Mouse (Mus musculus): Measurements from ENCODE around the gene Dnajb4. TPM values are rescaled to one million over a fixed set of nuclear protein-coding genes. Genes with fewer than 3 reads are reported as not detected.
"Not testable (repeated sequence)": the region's sequence is repeated elsewhere in the genome, so short reads cannot be mapped to it uniquely, and the experiment has no call there.

The Dnajb4 gene
- polyA plus RNA-seq, 1 experiment from 2014 or later: 26.6 TPM

- no peak overlapping the region for H3K9ac ChIP-seq (ENCODE audit: low read length)
- no peaks in the 10 kb centered on the region for H3K4me1 ChIP-seq (ENCODE audit: control insufficient read depth, insufficient read depth, low read length)
- H3K4me3 ChIP-seq (ENCODE audit: low read depth, low read length): no peak overlapping the region
- no peaks in the 10 kb centered on the region for H3K9me3 ChIP-seq (ENCODE audit: control insufficient read depth, low read length)
- DNase-seq (ENCODE audit: low spot score, missing footprints) (no peak), ATAC-seq (ENCODE audit: low FRiP score) (no peak)
- 82% methylated on average over 4 of the region's 4 CpGs for WGBS
- no peak overlapping the region for H3K27ac ChIP-seq (ENCODE audit: low read depth, low read length)
- no peaks in the 10 kb centered on the region for H3K36me3 ChIP-seq (ENCODE audit: control insufficient read depth, insufficient read depth, low read length)
- no peaks in the 10 kb centered on the region for H3K27me3 ChIP-seq (ENCODE audit: control insufficient read depth, insufficient read depth, low read length)
- no peak overlapping the region for H3K4me2 ChIP-seq
Observed at GRCm38 (mm10) chr3:152130963-152131362, 79.1 kb downstream of the Dnajb4 start.

GRCm38 (mm10) chr3:152129426-152129825 lies 80.7 kb downstream of the Dnajb4 start:
- ATAC-seq (ENCODE audit: low FRiP score); H3K9me3 ChIP-seq (ENCODE audit: control insufficient read depth, low read length); DNase-seq (ENCODE audit: low spot score, missing footprints); H3K4me1 ChIP-seq (ENCODE audit: control insufficient read depth, insufficient read depth, low read length); H3K4me2 ChIP-seq; H3K9ac ChIP-seq (ENCODE audit: low read length); H3K36me3 ChIP-seq (ENCODE audit: control insufficient read depth, insufficient read depth, low read length); H3K27me3 ChIP-seq (ENCODE audit: control insufficient read depth, insufficient read depth, low read length); H3K4me3 ChIP-seq (ENCODE audit: low read depth, low read length); H3K27ac ChIP-seq (ENCODE audit: low read depth, low read length): not testable (repeated sequence)
- WGBS: 94% methylated on average over 4 of the region's 4 CpGs

- Histone ChIP-seq H3K27ac (ENCODE audit: low read depth, low read length) (no peak overlapping the region), H3K4me2 (no peak overlapping the region), H3K27me3 (ENCODE audit: control insufficient read depth, insufficient read depth, low read length) (no peaks in the 10 kb centered on the region), H3K36me3 (ENCODE audit: control insufficient read depth, insufficient read depth, low read length) (no peaks in the 10 kb centered on the region), H3K9me3 (ENCODE audit: control insufficient read depth, low read length) (no peaks in the 10 kb centered on the region), H3K4me3 (ENCODE audit: low read depth, low read length) (no peak overlapping the region), H3K4me1 (ENCODE audit: control insufficient read depth, insufficient read depth, low read length) (no peaks in the 10 kb centered on the region), H3K9ac (ENCODE audit: low read length) (no peak overlapping the region)
- no peak for DNase-seq (ENCODE audit: low spot score, missing footprints)
- WGBS: 75% methylated on average over 7 of the region's 7 CpGs
- ATAC-seq (ENCODE audit: low FRiP score): no peak
Observed at GRCm38 (mm10) chr3:152128631-152129030, 81.5 kb downstream of the Dnajb4 start.

Other genes with a start within 250 kb of the Dnajb4 start
- gene Gipc2, start 44.1 kb downstream of the Dnajb4 start, polyA plus RNA-seq (2014; fragmentation: Nextera tagmentation; extraction: Ambion mirVana): 1.5 and 2.1 TPM in 2 replicates
- gene Fubp1, start 120 bp upstream of the Dnajb4 start, polyA plus RNA-seq (2014; fragmentation: Nextera tagmentation; extraction: Ambion mirVana): 452 and 457 TPM in 2 replicates
- gene Nexn, start 56.0 kb upstream of the Dnajb4 start, polyA plus RNA-seq (2014; fragmentation: Nextera tagmentation; extraction: Ambion mirVana): 2.6 and 4.2 TPM in 2 replicates
- gene Miga1, start 130.1 kb upstream of the Dnajb4 start, polyA plus RNA-seq (2014; fragmentation: Nextera tagmentation; extraction: Ambion mirVana): 19.3 and 21.8 TPM in 2 replicates
- gene Usp33, start 136.2 kb upstream of the Dnajb4 start, polyA plus RNA-seq (2014; fragmentation: Nextera tagmentation; extraction: Ambion mirVana): 65.6 and 73.2 TPM in 2 replicates
- gene Zzz3, start 185.2 kb upstream of the Dnajb4 start, polyA plus RNA-seq (2014; fragmentation: Nextera tagmentation; extraction: Ambion mirVana): 62.2 and 63.1 TPM in 2 replicates

All from midbrain, embryonic 11.5 days (tissue).